Mouse (Mus musculus): Measurements from ENCODE around the gene Phox2a.

The Phox2a gene

GRCm38 (mm10) chr7:101837606-101838471, 19.7 kb downstream of the Phox2a start, which contains the start of gene Inppl1:
Gene Inppl1 (minus strand): TSS chr7:101838229.
- DNase-seq (ENCODE audit: low read depth, low spot score) = peak; percentile 66

- no peak for DNase-seq (ENCODE audit: low read depth, low spot score)
These were observed 26.1 kb downstream of the Phox2a start for GRCm38 (mm10) chr7:101844186-101844585.

GRCm38 (mm10) chr7:101847934-101848333, 29.8 kb downstream of the Phox2a start:
- no peak for DNase-seq (ENCODE audit: low read depth, low spot score)

- no peak for DNase-seq (ENCODE audit: low read depth, low spot score)
These were observed 33.6 kb downstream of the Phox2a start for GRCm38 (mm10) chr7:101851689-101852088.

GRCm38 (mm10) chr7:101852846-101853245, 34.7 kb downstream of the Phox2a start:
- DNase-seq (ENCODE audit: low read depth, low spot score) = no peak

- no peak for DNase-seq (ENCODE audit: low read depth, low spot score)
These were observed 35.7 kb downstream of the Phox2a start for GRCm38 (mm10) chr7:101853816-101854215.

- no peak for DNase-seq (ENCODE audit: low read depth, low spot score)
These were observed 39.0 kb downstream of the Phox2a start, which contains the start of gene Folr2 for GRCm38 (mm10) chr7:101857094-101857493. Gene Folr2 (minus strand): TSS chr7:101857194.

- DNase-seq (ENCODE audit: low read depth, low spot score) = no peak
These were observed 40.2 kb downstream of the Phox2a start for GRCm38 (mm10) chr7:101858362-101858761.

- no peak for DNase-seq (ENCODE audit: low read depth, low spot score)
These were observed 42.9 kb downstream of the Phox2a start for GRCm38 (mm10) chr7:101860978-101861377.

- DNase-seq (ENCODE audit: low read depth, low spot score) = no peak
These were observed 44.2 kb downstream of the Phox2a start for GRCm38 (mm10) chr7:101862291-101862690.

GRCm38 (mm10) chr7:101863415-101863814, 45.3 kb downstream of the Phox2a start, which contains the start of gene Anapc15:
Gene Anapc15 (plus strand): TSS chr7:101863715.
- no peak for DNase-seq (ENCODE audit: low read depth, low spot score)

GRCm38 (mm10) chr7:101866491-101867265, 48.6 kb downstream of the Phox2a start:
- DNase-seq (ENCODE audit: low read depth, low spot score) = no peak

- DNase-seq (ENCODE audit: low read depth, low spot score) = no peak
These were observed 49.4 kb downstream of the Phox2a start for GRCm38 (mm10) chr7:101867482-101867881.

- DNase-seq (ENCODE audit: low read depth, low spot score) = no peak
These were observed 50.4 kb downstream of the Phox2a start for GRCm38 (mm10) chr7:101868241-101869162.

GRCm38 (mm10) chr7:101869163-101869500, 51.0 kb downstream of the Phox2a start:
- no peak for DNase-seq (ENCODE audit: low read depth, low spot score)

GRCm38 (mm10) chr7:101870629-101871028, 52.5 kb downstream of the Phox2a start, which contains the start of gene Folr1:
Gene Folr1 (minus strand): TSS chr7:101870788.
- DNase-seq (ENCODE audit: low read depth, low spot score) = no peak

GRCm38 (mm10) chr7:101871296-101871695, 53.2 kb downstream of the Phox2a start:
- no peak for DNase-seq (ENCODE audit: low read depth, low spot score)

All from telencephalon, adult 2 months (tissue).